Mouse (Mus musculus) C2C12 (cell line): ENCODE data around the gene Mecom.

Experiments used
- CTCF ChIP-seq: IDR thresholded peaks from one replicate; pipeline ENCODE4 v1.5.1; 2011; ENCODE audit not compliant: control insufficient read depth, insufficient read depth, insufficient read length
- MYOG ChIP-seq: IDR thresholded peaks from one replicate; pipeline ENCODE4 v1.6.1; 2011; ENCODE audit not compliant: control insufficient read depth, insufficient read length; ENCODE audit errors: extremely low read depth

GRCm38 (mm10) chr3:30466031-30466650 is 81.7 kb downstream of the Mecom start:
- TF ChIP-seq CTCF (no peak), MYOG (no peak)
